Mouse (Mus musculus) left cerebral cortex, adult 11 months (tissue): Measurements from ENCODE around the gene Mettl16.

ENCODE experiments used
- DNase-seq: peaks from one replicate; pipeline ENCODE4 v3.0.0; 2022; ENCODE audit warnings: low spot score

Mettl16 gene

DNA sequence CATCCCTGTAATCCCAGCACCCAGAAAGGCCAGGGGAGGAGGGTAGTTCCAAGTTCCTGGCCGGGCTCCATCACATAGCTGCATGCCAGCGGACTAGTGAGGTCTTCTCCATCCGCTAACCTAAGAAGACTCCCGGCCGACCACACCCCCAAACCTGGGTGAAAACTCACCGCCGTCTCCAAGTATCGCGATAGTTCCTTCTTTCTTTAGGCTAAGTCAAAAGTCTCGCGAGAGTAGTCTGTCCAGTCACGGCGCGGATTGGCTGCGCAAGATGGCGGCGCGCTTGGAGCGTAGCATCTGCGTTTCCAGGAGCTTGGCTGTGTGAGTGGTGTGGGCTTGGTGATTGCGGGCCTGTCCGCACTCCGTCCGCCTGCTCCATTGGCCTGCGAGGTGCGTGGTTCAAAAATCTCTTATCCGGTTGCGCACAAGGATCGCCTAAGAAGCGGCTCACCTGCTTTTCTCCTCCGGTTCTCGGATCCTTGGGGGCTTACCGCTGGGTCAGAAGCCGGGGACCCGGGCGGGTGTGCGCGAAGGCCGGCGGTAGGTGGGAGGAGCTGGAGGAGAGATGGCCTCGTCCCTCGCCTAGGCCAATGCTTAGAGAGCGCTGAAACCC lies at the start of gene Mettl16:
TSS of gene Mettl16 (plus strand) at position 236 of the 613 bp plus-strand sequence.
- peak; percentile 95 for DNase-seq

GRCm38 (mm10) chr11:74721141-74721540 lies 49.5 kb upstream of the Mettl16 start:
- no peak for DNase-seq

GRCm38 (mm10) chr11:74721971-74722370 lies 48.7 kb upstream of the Mettl16 start:
- DNase-seq = no peak

DNA sequence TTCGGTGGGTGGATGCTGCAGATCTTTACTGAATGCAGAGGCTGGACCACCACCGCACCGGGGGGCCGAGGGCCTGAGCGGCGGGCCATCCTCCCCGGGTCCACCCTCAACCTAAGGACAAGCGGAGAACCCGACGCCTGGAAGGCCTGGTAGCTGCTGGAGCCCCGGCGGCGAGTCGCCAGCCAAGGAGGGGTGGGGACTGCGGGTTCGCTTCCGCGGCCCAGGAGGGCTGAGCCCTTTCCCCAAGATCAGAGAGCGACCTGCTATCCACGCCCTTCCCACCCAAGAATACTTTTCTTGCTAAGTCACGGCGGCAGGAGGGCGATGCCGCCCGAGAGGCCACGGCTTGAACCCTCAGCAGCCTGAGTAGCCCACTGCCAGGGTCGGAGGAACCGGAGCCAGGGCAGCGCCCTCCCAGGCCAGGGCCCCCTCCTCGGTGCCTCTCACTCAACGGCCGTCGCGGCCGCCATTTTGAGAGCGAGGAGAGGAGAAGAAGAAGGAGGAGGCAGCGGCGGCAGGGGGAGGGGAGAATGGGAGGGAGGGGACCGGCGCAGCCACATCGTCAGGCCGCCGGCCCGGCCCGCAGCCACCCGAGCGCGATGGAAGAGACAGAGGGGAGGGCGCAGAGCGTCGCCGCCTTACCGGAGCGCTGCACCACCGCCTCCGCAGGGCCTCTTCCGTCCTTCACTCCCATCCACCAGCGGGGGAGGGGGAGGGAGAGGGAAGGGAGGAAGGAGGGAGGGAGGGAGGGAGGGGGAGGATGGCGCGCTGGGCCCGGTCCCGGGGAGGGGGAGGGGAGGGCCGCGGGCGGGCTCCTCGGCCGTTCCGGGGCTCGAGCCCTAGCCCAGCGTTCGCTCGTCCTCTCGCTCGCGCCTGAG lies 47.0 kb upstream of the Mettl16 start:
- peak; percentile 66 for DNase-seq

DNA sequence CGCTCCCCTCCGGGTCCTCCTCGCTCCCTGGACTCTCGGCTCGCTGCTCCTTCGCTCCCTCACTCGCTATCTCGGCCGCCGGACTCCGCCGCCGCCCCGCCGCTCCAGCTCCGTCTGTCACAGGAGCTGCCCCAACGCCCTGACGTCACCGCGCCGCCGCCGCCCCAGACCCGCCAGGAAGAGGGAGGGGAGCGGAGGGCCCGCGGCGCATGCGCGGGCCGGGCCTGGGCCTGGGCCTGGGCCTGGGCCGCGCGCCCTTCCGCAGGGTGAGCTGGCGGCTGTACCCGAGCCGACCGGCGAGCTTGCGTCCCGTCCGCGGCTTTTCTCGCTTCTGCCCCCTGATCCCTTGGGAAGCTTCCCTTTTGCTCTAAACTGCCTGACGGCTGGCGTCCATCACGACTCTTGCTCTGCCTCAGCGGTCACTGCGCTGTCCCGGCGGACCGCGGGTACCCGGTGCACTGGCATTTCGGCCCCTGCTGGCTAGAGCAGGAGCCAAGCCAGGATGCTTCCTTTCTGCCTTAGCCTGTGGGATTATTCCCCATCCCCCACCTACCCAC lies 46.3 kb upstream of the Mettl16 start, which contains the start of gene Pafah1b1:
TSS of gene Pafah1b1 (minus strand) at position 436 of the 557 bp plus-strand sequence.
- peak; percentile 92 for DNase-seq

DNA sequence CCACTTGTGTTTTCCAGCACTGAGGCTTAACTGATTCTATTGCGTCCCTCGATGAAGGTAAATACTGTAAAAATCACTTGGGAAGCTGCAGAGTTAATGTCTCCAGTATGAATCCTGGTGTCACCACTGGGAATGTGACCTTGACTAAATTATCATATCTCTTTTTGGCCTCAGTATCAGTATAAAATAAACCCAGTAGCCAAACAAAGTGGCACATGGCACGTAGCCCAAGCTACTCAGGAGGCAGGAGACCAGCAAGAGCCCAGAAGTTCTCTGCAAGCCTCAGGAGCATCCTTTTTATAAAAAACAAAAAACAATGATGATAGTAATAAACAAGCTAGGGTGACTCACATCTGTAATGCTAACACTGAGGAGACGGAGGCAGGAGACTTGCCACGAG lies 45.4 kb upstream of the Mettl16 start:
- DNase-seq = no peak

GRCm38 (mm10) chr11:74734917-74735316 lies 35.7 kb upstream of the Mettl16 start:
- no peak for DNase-seq

GRCm38 (mm10) chr11:74737861-74738260 lies 32.8 kb upstream of the Mettl16 start:
- no peak for DNase-seq

DNA sequence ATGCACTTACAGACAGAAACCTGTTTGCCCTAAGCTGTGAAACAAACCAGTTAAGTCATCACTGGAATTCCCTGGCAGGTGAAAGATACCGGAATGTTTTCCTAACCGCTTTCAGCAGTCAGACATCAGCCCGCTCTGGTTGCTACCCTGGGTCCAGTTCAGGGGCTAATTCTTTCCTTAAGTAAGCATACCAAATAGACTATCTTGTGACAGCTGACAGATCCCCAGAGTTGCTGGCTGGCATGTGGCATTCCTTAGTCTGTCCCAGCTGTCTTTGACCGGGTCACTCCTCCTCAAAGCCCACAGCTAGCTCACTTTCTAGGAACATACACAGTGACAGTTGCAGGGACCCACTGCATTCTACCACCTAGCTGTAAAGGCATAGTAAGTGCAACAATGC lies 22.6 kb upstream of the Mettl16 start:
- no peak for DNase-seq

DNA sequence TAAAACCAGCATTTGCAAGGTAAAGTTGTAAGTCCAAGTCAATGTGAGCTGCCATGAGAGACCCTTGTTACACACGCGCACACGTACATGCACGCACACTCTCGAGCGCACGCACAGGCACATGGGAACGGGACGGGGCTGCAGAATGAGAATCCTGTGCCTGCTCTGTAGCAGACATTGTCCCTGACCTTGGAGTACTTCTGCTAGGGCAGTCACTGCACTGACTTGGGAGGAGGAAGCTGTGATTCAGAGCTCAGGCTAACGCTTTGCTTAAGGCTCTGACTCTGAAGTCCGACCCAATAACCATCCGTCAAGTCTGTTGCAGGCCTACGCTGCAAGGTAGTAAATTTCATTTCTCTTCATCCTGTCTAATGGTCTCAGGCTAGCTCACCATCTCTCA lies 21.4 kb upstream of the Mettl16 start:
- no peak for DNase-seq

- DNase-seq = no peak
Measured at GRCm38 (mm10) chr11:74750662-74751351, 19.8 kb upstream of the Mettl16 start.

DNA sequence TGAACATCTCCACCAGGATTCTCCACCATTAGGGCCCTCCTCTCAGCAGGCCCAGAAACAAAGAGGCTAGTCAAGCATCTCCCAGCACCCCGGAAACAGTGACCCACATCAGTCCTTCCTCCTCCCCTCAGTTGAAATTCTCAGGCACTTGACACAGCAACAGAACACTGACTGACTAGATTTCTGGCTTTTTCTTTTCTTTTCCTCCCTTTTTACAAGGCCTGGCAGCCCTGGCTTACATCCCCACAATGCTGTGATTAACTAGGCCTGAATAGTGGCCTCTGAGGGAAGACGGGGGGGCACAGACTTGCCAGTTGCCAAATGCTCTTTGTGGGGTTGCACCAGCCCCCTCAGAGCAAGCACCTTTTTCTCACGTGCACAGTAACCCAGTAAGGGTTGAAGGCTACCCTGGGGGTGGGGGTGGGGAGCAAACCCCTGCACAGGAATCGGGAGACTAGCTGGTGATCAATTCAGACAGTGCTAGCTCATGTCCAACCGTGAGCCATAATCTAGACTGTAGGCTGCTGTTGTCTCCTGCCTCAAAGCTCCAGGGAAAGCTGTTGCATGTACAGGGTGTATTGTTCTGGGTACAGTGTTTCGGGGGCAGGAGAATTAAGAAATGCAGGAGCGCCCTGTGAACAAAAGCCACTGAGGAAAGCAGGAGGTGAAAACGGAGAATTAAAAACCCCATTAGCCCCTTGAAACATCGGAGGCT lies 19.1 kb upstream of the Mettl16 start:
- DNase-seq = peak; percentile 22

DNA sequence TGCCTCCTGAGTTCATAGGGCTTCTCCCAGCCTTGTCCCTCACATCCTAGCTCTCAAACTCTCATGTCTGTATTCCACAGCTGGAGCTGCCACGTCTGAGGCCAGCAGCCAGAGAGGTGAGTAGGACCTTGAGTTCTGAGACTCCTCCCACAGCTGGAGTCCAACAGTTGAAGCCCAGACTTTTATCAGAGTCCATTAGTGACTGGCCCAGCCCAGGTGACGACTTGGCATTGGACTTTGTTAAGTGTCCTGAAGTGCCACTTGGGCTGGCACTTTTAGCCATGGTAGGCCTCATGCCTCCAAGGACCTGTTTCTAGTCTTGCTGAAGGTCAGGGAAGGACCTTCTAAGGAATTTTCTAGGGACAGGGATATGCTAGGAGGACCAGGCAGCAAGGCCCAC lies 14.0 kb upstream of the Mettl16 start:
- DNase-seq = no peak

DNA sequence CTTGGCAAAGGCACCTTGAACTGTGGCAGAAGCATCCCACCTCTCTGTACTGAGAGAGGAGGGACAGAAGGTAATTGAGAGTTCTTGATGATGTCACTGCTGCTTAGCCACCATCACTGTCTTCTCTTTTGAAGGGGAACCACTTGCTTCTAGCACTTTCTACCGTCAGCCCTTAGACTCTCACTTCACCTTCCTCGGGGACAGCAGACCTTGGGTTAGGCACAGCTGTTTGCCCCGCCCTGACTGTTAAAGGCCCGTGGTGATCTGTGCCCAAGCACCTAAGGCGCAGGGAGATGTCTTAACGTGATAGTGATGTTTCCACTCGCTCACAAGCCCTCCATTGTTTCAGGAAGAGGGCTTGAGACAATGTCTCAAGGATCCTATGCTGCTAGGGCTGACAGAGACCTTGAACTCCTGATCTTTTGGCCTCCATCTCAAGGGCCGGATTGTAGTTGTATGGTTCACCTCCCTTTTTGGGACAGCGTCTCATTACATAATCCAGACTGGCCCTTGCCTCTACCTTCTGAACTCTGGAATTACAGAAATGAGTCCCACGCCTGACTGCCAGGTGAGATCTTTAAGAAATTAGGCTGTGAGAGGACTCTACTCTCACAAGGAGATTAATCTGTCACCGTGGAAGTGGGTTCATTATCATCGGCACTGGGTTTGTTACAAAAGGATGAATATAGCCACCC lies 9.5 kb upstream of the Mettl16 start:
- no peak for DNase-seq

- peak; percentile 67 for DNase-seq
Measured at GRCm38 (mm10) chr11:74763960-74764625, 6.5 kb upstream of the Mettl16 start.

DNA sequence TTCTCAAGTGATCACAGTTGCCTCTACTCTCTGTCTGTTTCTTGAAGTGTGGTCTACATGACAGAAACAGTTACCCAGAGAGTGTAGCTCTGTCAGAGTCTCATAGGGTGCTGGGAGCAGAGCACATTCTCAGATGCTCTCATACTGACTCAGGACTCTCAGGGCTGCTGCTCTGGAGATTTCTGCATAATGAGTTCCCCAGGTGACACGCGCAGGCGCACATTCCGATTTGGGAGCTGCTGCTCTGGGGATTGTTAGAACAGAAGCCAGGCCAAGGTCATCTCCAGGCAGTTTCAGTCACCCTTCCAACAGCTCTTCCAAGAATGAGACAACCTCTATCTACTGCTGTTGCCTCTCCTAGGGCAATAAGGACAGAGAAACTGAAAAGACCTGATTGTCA lies 3.2 kb upstream of the Mettl16 start:
- DNase-seq = no peak

- no peak for DNase-seq
Measured at GRCm38 (mm10) chr11:74768045-74768444, 2.6 kb upstream of the Mettl16 start.

GRCm38 (mm10) chr11:74770037-74770436 lies 593 bp upstream of the Mettl16 start:
- no peak for DNase-seq

DNA sequence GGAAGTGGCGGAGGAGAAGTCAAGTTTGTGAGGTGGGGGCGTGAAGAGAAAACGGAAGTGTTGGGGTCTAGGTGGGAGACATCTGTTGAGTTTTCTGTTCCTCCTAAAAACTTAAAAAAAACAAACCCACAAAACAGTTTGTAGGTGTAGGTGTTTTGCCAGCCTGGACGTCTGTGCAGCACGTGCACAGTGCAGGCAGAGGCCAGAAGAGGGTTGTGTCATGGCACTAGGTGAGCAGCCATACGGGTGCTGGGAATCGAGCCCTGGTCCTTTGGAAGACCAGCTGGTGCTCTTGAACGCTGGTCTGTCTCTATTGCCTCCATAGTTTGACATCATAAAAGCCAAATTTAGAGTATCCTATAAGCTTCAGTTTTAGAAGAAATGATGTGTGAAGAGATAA lies 604 bp downstream of the Mettl16 start:
- DNase-seq = no peak

DNA sequence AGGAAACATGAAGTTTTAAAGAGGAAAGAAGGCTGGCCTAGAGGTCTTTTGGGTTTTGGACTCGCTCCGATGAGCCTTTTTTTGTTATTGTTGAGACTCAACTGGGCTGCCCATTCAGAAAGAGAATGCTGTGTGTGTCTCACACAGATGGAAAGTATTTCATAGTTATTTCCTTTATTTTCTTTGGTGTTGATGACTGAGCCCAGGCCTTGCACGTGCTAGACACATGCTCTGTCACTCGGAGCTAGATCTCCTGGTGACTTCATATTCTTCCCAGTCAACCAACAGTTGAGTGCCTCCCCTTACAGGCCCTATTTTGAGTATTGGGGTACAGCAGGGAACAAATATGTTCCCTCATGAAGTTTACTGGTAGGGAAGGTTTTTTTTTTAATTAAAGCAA lies 1.0 kb downstream of the Mettl16 start:
- DNase-seq = no peak

DNA sequence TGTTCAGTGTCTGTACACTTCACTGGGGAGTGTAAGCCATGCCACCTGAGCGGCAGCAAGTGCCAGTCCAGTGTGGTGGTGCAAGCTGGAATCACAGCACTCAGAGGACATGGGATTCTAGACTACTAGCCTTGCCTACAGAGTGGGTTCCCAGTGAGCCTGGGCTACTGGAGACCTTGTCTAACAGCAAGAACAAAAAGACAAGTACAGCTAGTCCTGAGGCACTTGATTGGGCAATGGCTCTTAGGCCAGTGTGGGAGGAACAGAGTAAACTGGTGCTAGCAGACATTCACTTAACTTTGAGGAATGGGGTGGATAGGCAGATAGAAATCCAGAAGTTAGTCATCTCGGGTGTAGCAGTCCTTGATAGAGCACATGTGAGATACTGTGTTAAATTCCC lies 1.8 kb downstream of the Mettl16 start:
- DNase-seq = no peak
